Mouse (Mus musculus) C2C12 (cell line): ENCODE results near the gene Rab8b.

Experiments
- CEBPB ChIP-seq: IDR thresholded peaks from one replicate; pipeline ENCODE4 v1.6.1; 2011; ENCODE audit warnings: low read depth, mild to moderate bottlenecking, control low read depth, moderate library complexity
- CTCF ChIP-seq: IDR thresholded peaks from one replicate; pipeline ENCODE4 v1.5.1; 2011; ENCODE audit not compliant: control insufficient read depth, insufficient read depth, insufficient read length
- MAX ChIP-seq: IDR thresholded peaks from one replicate; pipeline ENCODE4 v1.6.1; 2011; ENCODE audit warnings: mild to moderate bottlenecking, control low read depth
- MYOG ChIP-seq: IDR thresholded peaks from one replicate; pipeline ENCODE4 v1.6.1; 2011; ENCODE audit not compliant: control insufficient read depth, insufficient read length; ENCODE audit errors: extremely low read depth

DNA sequence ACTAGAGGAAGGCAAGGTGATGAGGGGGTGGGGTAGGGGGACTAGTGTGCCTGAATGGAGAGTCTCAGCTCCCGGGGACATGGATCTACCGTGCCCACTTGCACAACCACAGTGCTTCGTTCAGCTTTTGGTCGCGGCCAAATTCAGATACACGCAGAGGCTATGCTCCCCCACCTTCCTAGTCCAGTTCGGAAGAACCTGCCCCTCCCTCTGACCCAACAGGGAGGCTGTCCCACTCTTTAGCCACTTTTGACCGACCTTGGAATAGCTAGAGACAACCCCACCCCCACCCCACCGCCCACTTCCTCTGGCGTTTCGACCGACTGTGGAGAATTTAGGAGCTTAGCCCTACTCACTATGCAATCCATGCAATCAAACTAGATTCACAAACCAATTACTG, 117.5 kb downstream of the Rab8b start:
- no peak for TF ChIP-seq CTCF
- TF ChIP-seq CEBPB: no peak
- TF ChIP-seq MAX: no peak
- TF ChIP-seq MYOG: no peak
